Mouse (Mus musculus): ENCODE results near the gene 2210407C18Rik. TPM values are rescaled to one million over a fixed set of nuclear protein-coding genes. Genes with fewer than 3 reads are reported as not detected.

2210407C18Rik gene
- polyA plus RNA-seq, 1 experiment from 2014 or later: not detected

GRCm38 (mm10) chr11:58594814-58595213 is 21.1 kb downstream of the 2210407C18Rik start, which contains the start of gene Olfr324:
TSS of gene Olfr324 (plus strand) at chr11:58595114.
- WGBS: 70% methylated on average over 6 of the region's 6 CpGs
- Histone ChIP-seq H3K9me3 (no peaks in the 10 kb centered on the region), H3K4me3 (no peak within 1 kb of the TSS), H3K36me3 (no peaks in the 10 kb centered on the region), H3K4me2 (no peak within 1 kb of the TSS), H3K4me1 (no peaks in the 10 kb centered on the region), H3K27ac (no peak within 1 kb of the TSS), H3K9ac (no peak within 1 kb of the TSS), H3K27me3 (no peaks in the 10 kb centered on the region)
- no peak for ATAC-seq (ENCODE audit: insufficient number of reproducible peaks, low FRiP score, low TSS enrichment, low read depth)

- Histone ChIP-seq H3K27ac (no peak overlapping the region), H3K4me2 (no peak overlapping the region), H3K4me1 (no peaks in the 10 kb centered on the region), H3K9ac (no peak overlapping the region), H3K27me3 (no peaks in the 10 kb centered on the region), H3K4me3 (no peak overlapping the region), H3K9me3 (no peaks in the 10 kb centered on the region), H3K36me3 (no peaks in the 10 kb centered on the region)
- WGBS: 53% methylated on average over 3 of the region's 3 CpGs
- ATAC-seq (ENCODE audit: insufficient number of reproducible peaks, low FRiP score, low TSS enrichment, low read depth): no peak
Observed at GRCm38 (mm10) chr11:58588620-58589250, 27.1 kb downstream of the 2210407C18Rik start.

GRCm38 (mm10) chr11:58587898-58588348 is 28.0 kb downstream of the 2210407C18Rik start:
- no peak overlapping the region for H3K27ac ChIP-seq
- no peak overlapping the region for H3K9ac ChIP-seq
- no peak for ATAC-seq (ENCODE audit: insufficient number of reproducible peaks, low FRiP score, low TSS enrichment, low read depth)
- no peaks in the 10 kb centered on the region for H3K4me1 ChIP-seq
- no peak overlapping the region for H3K4me3 ChIP-seq
- no peaks in the 10 kb centered on the region for H3K36me3 ChIP-seq
- WGBS: 69% methylated on average over 7 of the region's 7 CpGs
- no peak overlapping the region for H3K4me2 ChIP-seq
- H3K27me3 ChIP-seq: no peaks in the 10 kb centered on the region
- no peaks in the 10 kb centered on the region for H3K9me3 ChIP-seq

GRCm38 (mm10) chr11:58578636-58579035 is 37.2 kb downstream of the 2210407C18Rik start:
- H3K9ac ChIP-seq: no peak overlapping the region
- no peak overlapping the region for H3K4me3 ChIP-seq
- H3K27ac ChIP-seq: no peak overlapping the region
- ATAC-seq (ENCODE audit: insufficient number of reproducible peaks, low FRiP score, low TSS enrichment, low read depth): no peak
- H3K27me3 ChIP-seq: no peaks in the 10 kb centered on the region
- 62% methylated on average over 8 of the region's 8 CpGs for WGBS
- no peaks in the 10 kb centered on the region for H3K36me3 ChIP-seq
- H3K9me3 ChIP-seq: no peaks in the 10 kb centered on the region
- H3K4me2 ChIP-seq: no peak overlapping the region
- no peaks in the 10 kb centered on the region for H3K4me1 ChIP-seq

- WGBS: 57% methylated on average over 1 of the region's 1 CpGs
- no peaks in the 10 kb centered on the region for H3K4me1 ChIP-seq
- no peaks in the 10 kb centered on the region for H3K27me3 ChIP-seq
- H3K9me3 ChIP-seq: no peaks in the 10 kb centered on the region
- H3K9ac ChIP-seq: no peak within 1 kb of the TSS
- no peak within 1 kb of the TSS for H3K27ac ChIP-seq
- no peak for ATAC-seq (ENCODE audit: insufficient number of reproducible peaks, low FRiP score, low TSS enrichment, low read depth)
- no peaks in the 10 kb centered on the region for H3K36me3 ChIP-seq
- H3K4me2 ChIP-seq: no peak within 1 kb of the TSS
- no peak within 1 kb of the TSS for H3K4me3 ChIP-seq
Observed at GRCm38 (mm10) chr11:58577430-58577829, 38.4 kb downstream of the 2210407C18Rik start, which contains the start of gene Olfr325. TSS of gene Olfr325 (plus strand) at chr11:58577730.

GRCm38 (mm10) chr11:58570405-58570804 is 45.5 kb downstream of the 2210407C18Rik start, which contains the start of gene Olfr224:
TSS of gene Olfr224 (minus strand) at chr11:58570553.
- H3K4me3 ChIP-seq: no peak within 1 kb of the TSS
- H3K4me2 ChIP-seq: no peak within 1 kb of the TSS
- no peaks in the 10 kb centered on the region for H3K4me1 ChIP-seq
- no peaks in the 10 kb centered on the region for H3K36me3 ChIP-seq
- H3K9me3 ChIP-seq: no peaks in the 10 kb centered on the region
- no peaks in the 10 kb centered on the region for H3K27me3 ChIP-seq
- no peak within 1 kb of the TSS for H3K27ac ChIP-seq
- WGBS: 64% methylated on average over 5 of the region's 5 CpGs
- no peak within 1 kb of the TSS for H3K9ac ChIP-seq
- no peak for ATAC-seq (ENCODE audit: insufficient number of reproducible peaks, low FRiP score, low TSS enrichment, low read depth)

Other genes with a start within 250 kb of the 2210407C18Rik start
- gene Lypd8, start 237.0 kb downstream of the 2210407C18Rik start, polyA plus RNA-seq (2015; fragmentation: Nextera tagmentation; extraction: Ambion mirVana): 0.21 TPM in 1 of 2 replicates, not detected in the other
- gene 1810065E05Rik, start 195.0 kb downstream of the 2210407C18Rik start, polyA plus RNA-seq (2015; fragmentation: Nextera tagmentation; extraction: Ambion mirVana): not detected in 2 replicates
- not detected in 2 replicates for gene Gm12253, start 183.5 kb downstream of the 2210407C18Rik start, polyA plus RNA-seq (2015; fragmentation: Nextera tagmentation; extraction: Ambion mirVana)
- gene Lypd9, start 163.2 kb downstream of the 2210407C18Rik start, polyA plus RNA-seq (2015; fragmentation: Nextera tagmentation; extraction: Ambion mirVana): not detected in 2 replicates
- gene Olfr30, start 153.8 kb downstream of the 2210407C18Rik start, polyA plus RNA-seq (2015; fragmentation: Nextera tagmentation; extraction: Ambion mirVana): not detected in 2 replicates
- gene Olfr332, start 123.5 kb downstream of the 2210407C18Rik start, polyA plus RNA-seq (2015; fragmentation: Nextera tagmentation; extraction: Ambion mirVana): not detected in 2 replicates
- gene Olfr331, start 113.5 kb downstream of the 2210407C18Rik start, polyA plus RNA-seq (2015; fragmentation: Nextera tagmentation; extraction: Ambion mirVana): not detected in 2 replicates
- gene Olfr330, start 81.2 kb downstream of the 2210407C18Rik start, polyA plus RNA-seq (2015; fragmentation: Nextera tagmentation; extraction: Ambion mirVana): not detected in 2 replicates
- gene Olfr329-ps, start 69.7 kb downstream of the 2210407C18Rik start, polyA plus RNA-seq (2015; fragmentation: Nextera tagmentation; extraction: Ambion mirVana): not detected in 2 replicates
- not detected in 2 replicates for gene Olfr328, start 60.4 kb downstream of the 2210407C18Rik start, polyA plus RNA-seq (2015; fragmentation: Nextera tagmentation; extraction: Ambion mirVana)
- gene Olfr224, start 45.5 kb downstream of the 2210407C18Rik start, polyA plus RNA-seq (2015; fragmentation: Nextera tagmentation; extraction: Ambion mirVana): not detected in 2 replicates
- not detected in 2 replicates for gene Olfr325, start 38.3 kb downstream of the 2210407C18Rik start, polyA plus RNA-seq (2015; fragmentation: Nextera tagmentation; extraction: Ambion mirVana)
- gene Olfr324, start 21.0 kb downstream of the 2210407C18Rik start, polyA plus RNA-seq (2015; fragmentation: Nextera tagmentation; extraction: Ambion mirVana): not detected in 2 replicates
- not detected in 2 replicates for gene Olfr323, start 14.4 kb upstream of the 2210407C18Rik start, polyA plus RNA-seq (2015; fragmentation: Nextera tagmentation; extraction: Ambion mirVana)
- not detected in 2 replicates for gene Trim58, start 24.4 kb upstream of the 2210407C18Rik start, polyA plus RNA-seq (2015; fragmentation: Nextera tagmentation; extraction: Ambion mirVana)
- gene Olfr322, start 42.7 kb upstream of the 2210407C18Rik start, polyA plus RNA-seq (2015; fragmentation: Nextera tagmentation; extraction: Ambion mirVana): not detected in 2 replicates
- not detected in 2 replicates for gene Olfr320, start 65.0 kb upstream of the 2210407C18Rik start, polyA plus RNA-seq (2015; fragmentation: Nextera tagmentation; extraction: Ambion mirVana)
- not detected in 2 replicates for gene Olfr319, start 83.1 kb upstream of the 2210407C18Rik start, polyA plus RNA-seq (2015; fragmentation: Nextera tagmentation; extraction: Ambion mirVana)
- gene Olfr318, start 107.9 kb upstream of the 2210407C18Rik start, polyA plus RNA-seq (2015; fragmentation: Nextera tagmentation; extraction: Ambion mirVana): not detected in 2 replicates
- gene Olfr317, start 123.1 kb upstream of the 2210407C18Rik start, polyA plus RNA-seq (2015; fragmentation: Nextera tagmentation; extraction: Ambion mirVana): not detected in 2 replicates
- gene Olfr316, start 136.7 kb upstream of the 2210407C18Rik start, polyA plus RNA-seq (2015; fragmentation: Nextera tagmentation; extraction: Ambion mirVana): not detected in 2 replicates
- gene Olfr315, start 157.1 kb upstream of the 2210407C18Rik start, polyA plus RNA-seq (2015; fragmentation: Nextera tagmentation; extraction: Ambion mirVana): not detected in 2 replicates
- not detected in 2 replicates for gene Olfr314, start 166.9 kb upstream of the 2210407C18Rik start, polyA plus RNA-seq (2015; fragmentation: Nextera tagmentation; extraction: Ambion mirVana)
- gene Fam183b, start 185.9 kb upstream of the 2210407C18Rik start, polyA plus RNA-seq (2015; fragmentation: Nextera tagmentation; extraction: Ambion mirVana): not detected in 2 replicates
- not detected in 2 replicates for gene Olfr313, start 198.9 kb upstream of the 2210407C18Rik start, polyA plus RNA-seq (2015; fragmentation: Nextera tagmentation; extraction: Ambion mirVana)
- not detected in 2 replicates for gene Olfr312, start 213.2 kb upstream of the 2210407C18Rik start, polyA plus RNA-seq (2015; fragmentation: Nextera tagmentation; extraction: Ambion mirVana)
- gene Olfr311, start 223.2 kb upstream of the 2210407C18Rik start, polyA plus RNA-seq (2015; fragmentation: Nextera tagmentation; extraction: Ambion mirVana): not detected in 2 replicates
- 8.2 and 8.9 TPM in 2 replicates for gene Gm12258, start 231.1 kb upstream of the 2210407C18Rik start, polyA plus RNA-seq (2015; fragmentation: Nextera tagmentation; extraction: Ambion mirVana)

All from limb, embryonic 15.5 days (tissue).